Mouse (Mus musculus) CD4-positive helper T cell, adult 2 months (primary cell): Measurements from ENCODE around the gene Rbm24.

ENCODE experiments used
- DNase-seq: peaks from one replicate; pipeline ENCODE4 v3.0.0-alpha.2; 2012; ENCODE audit warnings: low read depth, missing footprints, low spot score

Gene Rbm24

DNA sequence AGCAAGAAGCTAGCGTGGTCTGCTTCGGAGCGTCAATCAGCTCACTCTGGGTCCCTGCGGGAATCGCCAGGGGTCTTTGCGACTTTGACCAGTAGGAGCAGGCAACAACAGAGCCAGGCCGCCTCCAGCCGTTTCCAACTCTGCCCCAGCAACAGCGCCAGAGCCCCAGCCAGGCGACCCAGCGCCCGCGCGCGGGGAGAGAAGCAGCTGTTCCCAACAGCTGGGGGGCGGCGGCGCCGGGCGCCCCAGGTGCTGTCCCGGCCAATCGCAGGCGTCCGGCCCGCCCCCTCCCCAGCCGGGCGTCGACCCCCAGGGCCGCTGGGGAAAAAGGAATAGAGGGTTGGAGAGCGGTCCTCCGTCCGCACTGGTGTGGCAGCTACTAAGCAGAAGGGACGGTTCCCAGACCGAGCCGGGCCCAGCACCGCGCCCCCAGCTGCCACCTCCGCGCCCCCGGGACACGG, at the start of gene Rbm24:
Gene Rbm24 (plus strand): TSS at position 294 of the 461 bp plus-strand sequence.
- DNase-seq, result peak; percentile 11

DNA sequence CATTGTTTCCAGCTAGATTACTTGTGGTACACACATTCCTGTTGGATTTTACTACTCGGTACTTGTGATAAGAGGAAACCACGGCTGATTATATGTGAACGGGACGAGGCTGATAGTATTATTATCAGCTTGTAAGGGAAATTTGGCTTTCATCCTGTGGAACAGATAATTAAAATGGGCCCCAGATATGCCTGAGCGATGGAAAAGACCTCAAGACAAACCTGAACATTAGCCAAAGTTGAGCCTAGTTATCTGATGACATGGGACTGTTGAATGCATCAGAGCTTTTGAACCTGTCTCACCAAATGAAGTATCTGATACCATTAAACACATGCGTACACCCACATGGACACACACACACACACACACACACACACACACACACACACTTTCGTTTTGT, 45.4 kb upstream of the Rbm24 start:
- DNase-seq, result no peak

DNA sequence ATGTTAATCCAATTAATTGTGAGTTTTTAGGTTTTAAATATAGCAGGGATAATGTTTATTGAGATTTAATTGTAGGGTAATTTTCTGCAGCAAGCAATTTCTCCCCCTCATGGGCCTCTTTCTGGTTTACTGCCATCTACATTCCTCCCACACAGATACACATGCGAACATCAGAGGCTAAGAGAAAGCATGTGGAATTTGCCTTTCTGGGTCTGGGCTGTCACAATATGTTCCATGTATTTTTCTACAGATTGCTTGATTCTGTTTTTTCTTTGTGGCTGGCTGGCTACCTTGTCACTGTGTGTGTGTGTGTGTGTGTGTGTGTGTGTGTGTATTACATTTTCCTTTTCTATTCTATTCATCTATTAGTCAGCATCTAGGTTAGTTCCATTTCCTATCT, 42.9 kb upstream of the Rbm24 start:
- DNase-seq, result no peak

DNA sequence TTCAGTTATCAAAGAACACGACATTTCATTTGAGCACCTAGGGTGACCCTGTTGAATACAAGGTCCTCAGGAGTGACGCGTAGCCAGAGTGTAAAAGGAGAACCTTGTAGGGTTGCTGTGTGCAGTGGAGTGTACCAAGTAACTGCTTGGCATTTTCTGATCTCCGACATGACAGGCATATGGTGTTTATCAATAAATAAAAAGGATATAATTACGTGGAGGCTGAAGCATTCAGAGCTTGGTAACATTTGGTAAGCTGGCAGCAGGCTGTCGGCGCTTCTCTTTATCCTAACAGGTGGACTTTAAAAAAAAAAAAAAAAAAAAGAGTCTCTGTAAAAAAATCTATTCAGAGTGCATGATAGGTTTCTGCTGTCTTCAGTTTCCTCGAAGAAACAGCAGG, 30.8 kb upstream of the Rbm24 start:
- DNase-seq, result no peak

DNA sequence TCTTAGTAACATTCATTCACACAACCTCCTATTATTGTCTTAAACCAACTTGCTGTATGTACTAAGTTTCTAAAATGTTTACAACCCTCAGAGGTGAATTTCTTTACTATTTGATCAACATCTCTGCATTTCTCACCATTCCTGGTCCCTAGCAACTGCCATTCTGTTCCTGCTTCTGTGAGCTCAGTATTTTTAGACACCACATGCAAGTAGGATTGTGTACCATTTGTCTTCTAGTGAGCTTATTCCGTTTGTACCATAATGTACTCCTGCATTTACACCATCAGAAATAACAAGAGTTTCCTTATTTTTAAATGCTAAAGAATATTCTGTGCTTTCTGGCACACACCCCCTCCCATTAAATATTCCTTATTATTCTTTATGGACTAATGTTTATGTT, 26.6 kb upstream of the Rbm24 start:
- DNase-seq, result no peak

DNA sequence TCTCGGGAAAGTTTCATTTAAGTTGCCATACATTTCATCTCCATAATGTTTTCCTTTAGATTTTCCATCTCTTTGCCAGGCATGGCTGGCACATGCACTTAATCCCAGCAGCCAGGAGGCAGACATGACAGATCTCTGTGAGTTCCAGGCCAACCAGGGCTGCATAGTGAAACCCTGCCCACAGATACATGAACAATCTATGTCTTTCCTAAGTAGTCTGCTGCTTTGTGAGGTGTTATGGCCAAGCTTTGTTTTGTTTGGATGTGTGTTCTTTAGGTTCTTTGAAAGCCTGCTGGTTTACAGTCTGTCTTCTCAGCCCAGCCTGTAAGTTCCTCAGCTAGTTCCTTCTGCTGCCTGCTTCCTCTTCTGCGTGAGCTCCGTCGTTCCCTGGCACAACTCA, 25.3 kb upstream of the Rbm24 start:
- DNase-seq, result no peak

DNA sequence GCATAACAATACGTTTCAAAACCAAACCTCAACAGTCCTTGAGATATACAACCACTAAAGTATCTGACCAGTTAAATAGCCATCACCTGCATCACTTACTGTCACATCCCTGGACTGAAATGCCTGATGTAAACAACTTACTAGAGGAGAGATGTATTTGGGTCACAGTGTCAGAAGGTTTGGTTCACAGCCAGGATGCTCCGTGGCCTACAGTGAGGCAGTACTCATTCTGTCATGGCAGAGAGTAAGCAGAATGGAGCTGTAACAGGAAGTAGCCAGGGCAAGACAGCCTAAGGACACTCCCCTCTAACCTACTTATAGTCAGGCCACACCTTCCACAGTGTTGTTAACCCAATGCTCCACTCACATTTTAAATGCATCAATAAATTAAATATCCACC, 24.3 kb upstream of the Rbm24 start:
- no peak for DNase-seq

DNA sequence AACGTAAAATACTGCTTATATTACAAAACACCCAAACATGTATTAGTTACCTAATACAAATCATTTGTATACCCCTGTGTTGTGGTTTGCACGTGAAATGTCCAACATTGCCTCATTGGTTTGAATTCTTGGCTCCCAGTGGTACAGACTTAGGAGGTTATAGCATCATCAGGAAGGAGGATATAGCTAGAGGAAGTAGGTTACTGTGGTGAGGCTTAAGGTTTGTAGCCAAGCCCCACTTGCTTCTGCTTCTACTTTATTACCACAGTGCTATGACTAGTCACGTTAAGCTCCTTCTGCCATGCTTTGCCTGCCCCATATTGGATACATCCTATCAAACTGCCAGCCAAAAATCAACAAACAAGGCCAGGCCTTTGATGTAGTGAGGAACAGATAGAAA, 21.0 kb upstream of the Rbm24 start:
- DNase-seq, result no peak

DNA sequence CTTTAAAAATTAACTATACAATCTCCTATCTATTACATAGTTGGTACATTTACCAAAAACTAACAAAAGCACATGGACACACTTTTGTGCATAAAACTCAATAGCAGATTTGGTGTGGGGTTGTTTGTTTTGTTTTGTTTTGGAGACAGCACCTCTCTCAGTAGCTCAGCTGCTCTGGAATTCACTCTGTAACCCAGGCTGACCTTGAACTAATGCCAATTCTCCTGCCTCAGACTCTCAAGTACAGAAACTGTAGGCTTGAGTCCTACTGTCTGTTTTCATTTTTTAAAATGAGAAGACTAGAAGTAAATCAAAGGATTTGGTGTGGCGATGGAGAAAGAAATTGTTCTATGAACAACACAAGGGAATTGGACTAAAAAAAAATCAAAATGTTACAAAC, 11.1 kb upstream of the Rbm24 start:
- no peak for DNase-seq

DNA sequence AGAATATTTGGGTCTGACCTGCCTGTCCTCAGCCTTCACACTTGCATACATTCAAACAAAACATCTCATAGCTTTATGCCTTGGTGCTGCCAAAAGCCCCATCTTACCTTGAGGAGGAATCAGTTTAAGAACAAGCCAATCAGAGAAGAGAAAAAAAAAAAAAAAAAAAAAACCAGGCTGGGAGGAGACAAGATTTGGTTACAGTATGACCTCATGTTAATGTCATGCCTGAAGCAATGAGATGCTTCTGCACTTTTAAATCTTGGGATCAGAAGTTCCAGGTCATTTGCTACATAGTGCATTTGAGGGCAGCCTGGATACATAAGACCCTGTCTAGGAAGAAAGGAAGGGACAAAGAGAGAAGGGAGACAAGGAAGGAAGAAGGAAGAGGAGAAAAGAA, 6.0 kb upstream of the Rbm24 start:
- DNase-seq, result no peak

DNA sequence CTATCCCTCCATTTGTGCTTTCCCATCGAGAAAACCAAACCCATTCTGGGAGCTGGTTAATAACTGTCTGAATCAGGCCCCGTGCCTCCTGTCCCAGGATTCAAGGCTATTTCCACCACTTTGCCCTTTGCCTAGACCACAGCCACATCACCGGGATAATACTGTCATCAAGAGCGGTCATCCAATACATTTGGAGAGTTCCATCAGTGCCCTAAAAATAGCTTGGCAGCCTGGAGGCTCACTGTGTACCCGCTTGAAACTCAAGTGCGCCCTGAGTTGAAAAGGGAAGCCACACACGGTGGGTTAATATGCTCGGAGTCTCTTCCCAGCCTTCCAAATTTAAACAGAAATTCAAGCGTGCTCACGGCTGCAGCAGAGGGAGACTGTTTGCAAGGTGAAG, 4.6 kb upstream of the Rbm24 start:
- no peak for DNase-seq

DNA sequence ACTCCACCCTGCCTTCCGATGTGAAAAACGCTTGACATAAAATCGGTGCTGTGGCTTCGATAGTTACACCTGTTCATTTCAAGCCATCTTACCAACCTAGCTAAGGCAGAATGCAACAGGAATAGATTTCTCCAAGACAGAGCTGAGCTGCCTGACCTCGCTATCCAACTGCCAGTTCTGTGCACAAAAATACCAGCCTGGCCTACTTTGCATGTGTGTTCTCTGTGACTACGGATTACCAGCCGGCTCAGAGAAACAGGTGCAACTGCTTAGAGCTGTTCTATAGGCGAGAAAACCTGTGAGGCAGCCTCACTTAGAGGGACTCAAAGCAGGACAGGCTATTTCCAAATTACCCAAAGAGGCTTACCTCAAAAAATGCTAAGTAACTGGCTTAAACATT, 4.2 kb upstream of the Rbm24 start:
- DNase-seq, result no peak

DNA sequence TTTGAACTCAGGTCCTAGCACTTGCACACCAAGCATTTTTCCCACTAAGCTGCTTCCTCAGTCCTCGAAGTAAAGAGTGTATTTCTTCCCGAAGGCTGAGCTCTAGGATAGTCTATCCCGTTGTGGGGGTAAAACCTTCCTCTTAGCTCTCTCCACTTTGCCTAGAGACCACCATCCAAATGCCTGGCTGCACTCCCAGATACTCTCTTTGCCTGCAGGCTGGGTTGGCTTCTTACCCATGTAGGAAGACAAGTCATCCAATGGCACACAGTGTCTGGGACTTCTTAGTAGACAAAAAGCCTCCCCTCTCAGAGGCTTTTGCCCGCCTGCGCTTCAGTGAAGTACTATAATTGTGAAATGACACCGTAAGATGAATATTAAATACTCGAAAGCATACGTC, 2.2 kb upstream of the Rbm24 start:
- no peak for DNase-seq

DNA sequence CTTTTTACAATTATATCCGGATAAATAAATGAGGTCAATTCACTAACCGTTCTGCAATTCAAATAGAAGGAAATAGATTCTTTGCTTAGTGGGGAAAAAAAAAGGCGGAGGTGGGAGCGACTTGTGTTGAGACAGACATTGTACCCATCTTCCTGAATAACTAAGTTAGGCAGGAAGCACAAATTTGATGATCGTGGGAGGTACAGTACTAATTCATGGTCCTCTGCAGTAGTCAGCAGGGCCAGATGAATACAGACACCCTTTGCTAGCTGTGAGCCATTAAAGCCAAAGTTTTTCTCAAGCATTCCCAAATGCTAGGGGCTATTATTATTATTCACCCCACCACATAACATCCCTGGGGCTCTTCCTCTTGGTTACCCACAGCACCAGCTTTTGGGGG, 640 bp upstream of the Rbm24 start:
- DNase-seq, result no peak

DNA sequence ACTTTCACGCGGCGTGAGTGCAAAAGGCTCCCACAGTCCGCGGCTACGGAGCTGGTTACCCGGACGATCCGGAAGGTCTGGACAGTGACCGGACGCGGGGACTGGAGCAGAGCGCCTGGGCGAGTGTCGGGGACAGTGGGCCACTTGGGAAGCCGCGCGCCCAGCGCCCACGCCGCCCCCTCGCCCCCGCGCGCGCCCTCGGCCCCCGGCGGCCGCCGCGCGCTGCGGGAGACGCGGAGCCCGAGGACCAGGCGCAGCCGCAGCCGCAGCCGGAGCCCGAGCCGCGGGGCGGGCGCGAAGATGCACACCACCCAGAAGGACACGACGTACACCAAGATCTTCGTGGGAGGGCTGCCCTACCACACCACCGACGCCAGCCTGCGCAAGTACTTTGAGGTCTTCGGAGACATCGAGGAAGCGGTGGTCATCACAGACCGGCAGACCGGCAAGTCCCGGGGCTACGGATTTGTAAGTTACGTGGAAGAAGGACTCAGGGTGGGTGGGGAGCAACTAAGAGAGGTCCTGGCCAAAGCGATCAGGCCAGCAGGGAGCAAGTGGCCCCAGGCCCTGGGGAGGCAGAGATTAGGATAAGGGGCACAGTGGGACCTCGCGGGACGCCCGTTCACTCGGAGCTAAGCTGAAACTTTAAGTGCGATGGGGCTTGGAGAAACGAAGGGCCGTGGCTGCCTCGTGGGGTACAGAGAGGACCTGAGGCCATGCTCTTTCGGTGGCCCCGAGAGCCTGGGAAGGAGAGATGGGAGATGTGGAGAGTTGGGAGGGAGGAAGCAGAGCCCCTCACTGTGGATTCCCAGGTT, 704 bp downstream of the Rbm24 start:
- peak; percentile 16 for DNase-seq

DNA sequence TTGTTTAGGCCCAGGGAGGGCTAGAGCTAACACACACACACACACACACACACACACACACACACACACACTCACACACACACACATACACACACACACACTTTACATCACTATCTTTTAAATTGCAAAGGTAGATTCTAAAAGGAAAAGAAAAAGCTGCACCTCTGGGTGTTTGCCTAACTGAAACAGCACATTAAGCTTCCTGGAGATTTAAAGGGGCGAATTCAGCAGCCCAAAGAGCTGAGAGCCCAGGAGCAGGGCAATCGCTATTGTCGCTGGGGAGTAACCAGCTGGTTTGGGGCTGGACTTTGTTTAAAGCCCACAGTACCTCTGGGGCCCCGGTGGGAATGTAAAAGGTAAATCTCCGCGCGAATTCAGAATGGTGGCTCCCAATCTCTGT, 1.4 kb downstream of the Rbm24 start:
- DNase-seq, result peak; percentile 6

DNA sequence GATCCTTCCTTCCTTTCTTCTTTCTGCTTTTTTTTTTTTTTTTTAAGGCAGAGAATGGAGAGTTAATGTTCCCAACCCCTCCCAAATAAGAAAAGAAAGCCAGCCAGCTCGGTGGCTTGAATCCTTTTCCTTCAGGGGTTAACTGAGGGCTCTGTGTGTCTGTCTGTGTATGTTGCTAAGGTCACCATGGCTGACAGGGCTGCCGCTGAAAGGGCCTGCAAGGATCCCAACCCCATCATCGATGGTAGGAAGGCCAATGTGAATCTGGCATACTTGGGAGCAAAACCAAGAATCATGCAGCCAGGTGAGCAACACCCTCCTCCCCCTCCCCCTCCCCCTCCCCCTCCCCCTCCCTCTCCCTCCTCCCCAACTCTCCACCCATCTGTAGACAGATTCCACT, 1.9 kb downstream of the Rbm24 start:
- no peak for DNase-seq

DNA sequence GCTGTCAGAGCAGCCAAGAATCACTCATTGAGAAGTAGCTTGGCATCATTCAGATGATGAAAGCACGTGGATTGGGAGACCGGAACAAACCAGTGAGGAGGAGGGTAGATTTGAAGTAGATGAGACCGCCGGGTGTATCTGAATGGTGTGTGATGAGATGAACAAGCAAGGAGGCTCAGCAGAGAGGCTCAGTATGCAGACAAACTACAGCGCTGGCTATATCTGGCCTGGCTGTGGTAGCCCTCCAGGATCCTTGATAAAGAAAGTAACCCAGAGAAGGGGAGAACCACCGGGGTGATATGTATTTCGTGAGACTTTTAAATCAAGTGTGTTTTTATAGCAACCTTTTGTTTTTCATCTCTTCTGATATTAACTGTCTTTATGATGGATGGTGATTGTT, 5.6 kb downstream of the Rbm24 start:
- no peak for DNase-seq

DNA sequence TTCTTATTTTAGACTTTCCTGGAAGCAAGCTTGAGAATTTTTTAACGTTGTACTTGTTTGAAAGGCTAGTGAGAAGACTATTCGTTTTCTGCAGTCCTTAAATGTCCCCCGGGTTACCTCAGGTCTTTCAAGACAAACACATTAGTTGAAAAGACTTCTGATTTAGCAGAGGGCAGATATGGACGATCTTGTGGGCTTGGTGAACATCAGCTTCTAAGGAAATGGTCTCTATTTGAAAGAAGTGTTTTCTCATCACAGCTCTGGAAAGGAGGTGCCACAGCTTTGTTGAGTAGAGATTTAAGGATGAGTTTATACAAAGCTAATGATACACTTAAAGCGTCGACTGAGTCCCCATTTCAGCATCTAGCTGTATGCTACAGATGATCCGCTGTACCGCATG, 6.1 kb downstream of the Rbm24 start:
- DNase-seq, result no peak

DNA sequence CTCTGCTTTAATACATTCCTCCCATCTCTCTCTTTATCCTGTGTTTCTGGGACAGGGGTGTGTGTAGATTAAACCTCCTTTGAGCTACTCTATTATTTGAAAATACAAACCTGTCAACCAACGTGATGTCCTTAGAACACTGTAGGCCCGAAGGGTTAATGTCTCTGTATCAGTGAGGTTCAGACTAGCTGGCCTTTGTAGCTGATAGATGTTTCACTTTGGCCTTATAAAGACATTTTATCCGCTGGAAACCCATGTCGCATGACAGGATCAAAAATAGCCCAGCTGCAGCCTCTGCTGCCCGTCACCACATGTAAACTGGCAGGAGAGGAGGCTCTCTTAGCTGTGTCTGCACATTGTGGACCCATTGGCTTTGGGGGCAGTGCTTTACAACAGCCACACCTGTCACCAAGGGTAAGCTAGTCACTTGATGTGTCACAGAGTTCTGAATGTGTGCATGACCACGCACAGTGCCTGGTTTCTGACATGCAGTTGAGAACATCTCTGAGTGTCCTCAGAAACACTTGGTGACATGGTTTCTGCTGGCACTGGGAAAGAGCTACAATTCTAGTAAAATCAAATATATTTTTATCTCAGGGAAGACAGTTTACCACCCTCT, 8.5 kb downstream of the Rbm24 start:
- no peak for DNase-seq

DNA sequence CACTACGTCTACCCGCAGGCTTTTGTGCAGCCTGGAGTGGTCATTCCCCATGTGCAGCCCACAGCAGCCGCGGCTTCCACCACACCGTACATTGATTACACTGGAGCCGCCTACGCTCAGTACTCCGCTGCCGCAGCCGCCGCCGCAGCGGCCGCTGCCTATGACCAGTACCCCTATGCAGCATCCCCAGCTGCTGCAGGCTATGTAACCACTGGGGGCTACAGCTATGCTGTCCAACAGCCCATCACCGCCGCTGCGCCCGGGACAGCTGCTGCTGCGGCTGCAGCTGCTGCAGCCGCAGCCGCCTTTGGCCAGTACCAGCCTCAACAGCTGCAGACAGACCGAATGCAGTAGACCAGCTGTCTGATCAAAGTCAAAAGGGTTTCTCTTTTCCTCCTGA, 10.7 kb downstream of the Rbm24 start:
- DNase-seq, result no peak

DNA sequence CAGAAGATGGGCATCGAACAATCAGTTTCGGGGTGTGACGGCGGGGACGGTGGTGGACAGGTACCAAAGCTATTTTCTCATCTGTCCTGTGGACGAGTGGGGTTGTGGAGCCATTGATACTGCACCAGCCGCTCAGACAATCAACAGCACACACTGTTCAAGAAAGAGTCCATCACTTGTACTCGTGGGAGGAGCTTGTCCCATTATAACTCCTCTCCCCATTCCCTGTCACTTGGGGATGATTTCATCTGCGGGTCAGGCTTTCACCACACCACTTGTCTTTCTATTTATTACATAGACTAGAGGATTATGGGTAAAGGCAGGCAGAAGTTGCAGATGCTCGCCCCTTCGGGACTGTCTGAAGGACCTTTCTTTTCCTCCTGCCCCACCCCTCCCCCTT, 11.6 kb downstream of the Rbm24 start:
- DNase-seq, result no peak

DNA sequence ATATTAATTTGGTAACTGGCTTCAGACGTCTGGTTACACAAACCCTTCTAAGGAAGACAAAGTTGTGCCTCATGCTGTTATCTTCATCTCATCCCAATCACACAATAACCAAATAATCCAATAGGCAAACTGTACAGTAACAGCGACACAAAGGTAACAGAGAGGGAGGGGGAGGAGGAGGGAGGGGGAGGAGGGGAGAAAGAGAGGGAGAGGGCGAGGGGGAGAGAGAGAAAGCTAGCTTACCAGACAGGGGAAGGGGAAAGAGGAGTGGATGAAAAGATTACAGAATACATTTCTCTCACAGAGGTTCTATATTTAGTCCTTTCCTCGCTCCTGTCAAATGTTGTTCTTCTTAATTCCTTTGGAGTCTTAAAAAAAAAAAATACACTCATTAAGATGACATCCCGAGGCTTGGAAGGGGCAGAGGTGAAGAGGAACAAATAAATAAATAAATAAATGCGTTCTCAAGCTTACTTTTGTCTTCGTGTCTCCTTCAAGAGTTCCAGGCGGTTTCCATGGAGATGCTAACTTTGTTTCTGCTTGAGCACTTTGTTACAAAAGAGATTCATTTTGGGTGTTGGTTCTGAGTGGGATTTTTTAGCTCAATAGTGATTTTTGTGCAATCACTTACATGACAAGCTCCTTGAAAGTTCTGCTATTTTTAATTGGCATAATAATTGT, 15.8 kb downstream of the Rbm24 start:
- DNase-seq, result no peak
